Mouse (Mus musculus) liver, adult 10 weeks (tissue): Measurements from ENCODE around the gene Zc3h12a. TPM values are rescaled to one million over a fixed set of nuclear protein-coding genes. Genes with fewer than 3 reads are reported as not detected.

Source experiments
- polyA plus RNA-seq: library from polyadenylated mRNA; stranded (reverse); fragments of 350-450 nt; fragmentation: Illumina TruSeq; extraction: RNeasy Lipid Tissue Mini Kit (QIAGEN cat#74804); gene quantifications from one replicate; pipeline ENCODE4 v1.2.3, GENCODE M21; 2014; ENCODE audit warnings: low read depth, low replicate concordance

The Zc3h12a gene
- polyA plus RNA-seq, result 0.32 TPM

DNA sequence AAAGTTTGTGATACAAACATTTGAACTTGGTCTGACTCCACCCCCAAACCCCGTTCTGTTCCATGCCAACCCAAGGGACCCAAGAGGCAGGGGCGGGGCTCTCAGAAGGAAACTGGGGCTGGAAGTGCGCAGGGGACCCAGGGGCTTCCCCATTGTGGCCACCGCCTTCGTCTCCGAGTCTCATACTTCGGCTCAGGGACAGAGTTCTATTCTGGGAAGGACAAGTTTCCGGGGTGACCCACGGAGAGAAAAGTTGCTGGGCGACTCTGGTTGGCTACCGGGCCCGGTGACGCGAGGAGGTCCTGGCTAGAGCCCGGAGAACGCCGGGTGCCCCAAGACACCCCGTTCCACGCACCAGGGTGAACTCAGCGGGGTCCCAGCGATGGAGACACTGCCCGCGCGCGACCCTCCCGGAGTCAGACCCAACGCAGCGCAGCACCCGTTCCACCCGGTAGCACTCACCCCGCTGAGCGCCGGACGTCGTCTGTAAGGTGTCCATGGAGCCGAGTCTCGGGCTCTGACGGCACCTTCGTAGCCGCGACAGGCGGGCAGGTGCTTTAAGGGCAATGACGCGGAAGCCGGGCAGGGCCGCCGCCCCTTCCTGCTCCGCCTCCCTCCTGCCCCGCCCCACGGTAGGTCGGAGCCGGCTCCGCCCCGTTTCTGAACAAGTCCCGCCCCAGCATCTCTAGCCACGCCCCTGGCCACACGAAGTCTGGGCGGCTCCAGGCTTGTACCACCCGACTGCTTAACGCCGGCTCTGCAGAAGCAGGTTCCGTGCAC is at the start of gene Zc3h12a:
TSS of gene Zc3h12a (minus strand) at position 536 of the 780 bp plus-strand sequence.

DNA sequence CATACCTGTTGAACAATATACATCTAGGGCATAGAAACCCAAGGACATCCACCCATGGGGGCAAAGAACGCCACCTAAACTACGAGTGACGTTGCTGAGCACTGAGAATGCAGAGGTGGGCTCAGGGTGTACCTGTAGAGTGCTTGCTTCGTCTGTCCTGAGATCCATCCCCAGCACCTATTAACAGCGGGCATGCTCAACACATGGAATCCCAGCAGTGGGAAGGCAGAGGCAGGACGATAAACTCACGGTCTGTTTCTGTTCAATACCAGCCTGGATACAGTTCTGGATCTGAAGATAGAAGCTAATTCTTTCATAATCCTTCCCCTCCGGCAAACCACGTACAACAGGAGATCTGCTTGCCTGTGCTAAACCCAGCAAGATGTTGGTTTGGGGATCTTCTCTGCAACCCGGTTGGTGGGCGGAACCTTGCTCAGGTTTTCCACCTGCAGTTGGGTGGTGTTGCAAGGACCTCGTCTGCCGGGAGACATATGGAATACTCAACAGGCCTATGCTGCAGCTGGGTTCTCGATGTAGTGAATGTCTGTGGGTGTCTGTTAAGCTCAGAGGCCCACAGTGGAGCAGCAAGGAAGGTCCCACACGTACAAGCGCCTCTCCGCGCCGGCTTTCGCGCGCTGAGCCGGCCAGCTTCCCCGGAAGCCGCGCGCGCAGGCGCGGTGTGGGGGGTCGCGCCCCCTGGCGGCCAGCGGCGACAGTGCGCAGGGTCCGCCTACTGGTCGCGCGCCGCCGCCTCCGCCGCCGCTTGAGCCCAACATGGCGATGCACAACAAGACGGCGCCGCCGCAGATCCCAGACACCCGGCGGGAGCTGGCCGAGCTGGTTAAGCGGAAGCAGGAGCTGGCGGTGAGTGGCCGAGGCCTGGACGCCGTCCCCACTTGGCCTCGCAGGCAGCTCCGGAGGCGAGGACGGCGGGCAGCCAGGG is 43.0 kb downstream of the Zc3h12a start, which contains the start of gene Meaf6:
TSS of gene Meaf6 (plus strand) at position 732 of the 943 bp plus-strand sequence.

Other genes with a start within 250 kb of the Zc3h12a start
- not detected for gene Epha10, start 246.9 kb downstream of the Zc3h12a start, polyA plus RNA-seq
- 2.9 TPM for gene 9930104L06Rik, start 190.8 kb downstream of the Zc3h12a start, polyA plus RNA-seq
- 1.5 TPM for gene Cdca8, start 188.5 kb downstream of the Zc3h12a start, polyA plus RNA-seq
- 0.26 TPM for gene Rspo1, start 141.4 kb downstream of the Zc3h12a start, polyA plus RNA-seq
- gene Gnl2, start 111.3 kb downstream of the Zc3h12a start, polyA plus RNA-seq, result 34.0 TPM
- not detected for gene Dnali1, start 62.1 kb downstream of the Zc3h12a start, polyA plus RNA-seq
- 6.6 TPM for gene Snip1, start 61.2 kb downstream of the Zc3h12a start, polyA plus RNA-seq
- gene Meaf6, start 42.7 kb downstream of the Zc3h12a start, polyA plus RNA-seq, result 10.5 TPM